Mouse (Mus musculus) megakaryocyte, embryonic 14.5 days (primary cell): Measurements from ENCODE around the gene Tbxas1.

Source experiments
- FLI1 ChIP-seq: IDR thresholded peaks from 2 replicates; pipeline ENCODE4 v1.6.1; 2012; ENCODE audit warnings: low read length, inconsistent platforms, mixed read lengths
- GATA1 ChIP-seq: IDR thresholded peaks from 3 replicates; pipeline ENCODE4 v1.6.1; 2012; ENCODE audit warnings: mixed read lengths, low read length, inconsistent platforms, borderline replicate concordance

DNA sequence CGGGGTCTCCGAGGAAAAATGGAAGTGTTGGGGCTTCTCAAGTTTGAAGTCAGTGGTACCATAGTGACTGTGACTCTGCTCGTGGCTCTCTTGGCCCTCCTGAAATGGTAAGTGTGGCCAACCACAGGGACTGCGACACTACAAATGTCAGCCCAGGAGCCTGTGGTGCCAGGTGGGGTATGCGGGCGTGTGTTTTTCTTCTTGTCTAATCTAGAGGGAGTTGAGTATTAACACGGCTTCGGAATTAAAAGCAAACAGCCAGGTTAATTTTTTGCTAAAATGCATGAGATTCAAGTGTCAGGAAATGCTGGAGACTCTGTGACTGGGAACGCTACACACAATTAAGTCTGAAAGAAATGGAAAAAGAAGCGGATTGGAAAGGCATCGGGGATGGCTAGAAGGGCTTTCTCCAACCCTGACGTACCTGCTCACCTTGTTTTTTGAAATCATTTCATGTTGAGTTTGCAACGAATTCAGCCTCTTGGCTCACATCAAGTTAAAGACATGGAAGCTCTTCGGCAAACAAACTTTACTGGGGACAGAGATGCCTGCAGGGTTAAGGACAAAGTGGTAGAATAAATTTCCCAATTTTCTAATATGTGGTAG is 44.0 kb downstream of the Tbxas1 start:
- TF ChIP-seq FLI1 (no peak), GATA1 (no peak)
